Mouse (Mus musculus) ovary, postnatal 14 days (tissue): ENCODE results near the gene Hsp90ab1.

Experiments used
- DNase-seq: peaks from one replicate; pipeline ENCODE4 v3.0.0; 2022; ENCODE audit warnings: low spot score

Gene Hsp90ab1

DNA sequence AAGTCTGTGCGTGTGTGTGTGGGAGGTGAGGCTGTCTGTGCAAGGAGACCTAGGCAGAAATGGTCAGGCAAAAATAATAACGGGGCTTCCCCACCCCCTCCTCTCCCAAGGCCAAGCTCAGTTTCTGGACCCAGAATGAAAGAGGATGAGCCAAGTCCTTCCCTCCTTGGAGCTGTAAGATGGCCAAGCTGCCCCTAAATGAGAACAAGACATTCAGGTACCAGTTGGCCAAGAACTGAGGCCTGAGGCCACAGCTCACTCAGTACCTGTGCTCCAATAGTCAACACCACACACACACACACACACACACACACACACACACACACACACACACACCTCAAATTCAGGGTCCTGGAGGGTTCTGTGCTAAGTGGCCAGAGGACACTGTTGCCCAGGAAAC, 30.4 kb downstream of the Hsp90ab1 start:
- DNase-seq, result no peak

DNA sequence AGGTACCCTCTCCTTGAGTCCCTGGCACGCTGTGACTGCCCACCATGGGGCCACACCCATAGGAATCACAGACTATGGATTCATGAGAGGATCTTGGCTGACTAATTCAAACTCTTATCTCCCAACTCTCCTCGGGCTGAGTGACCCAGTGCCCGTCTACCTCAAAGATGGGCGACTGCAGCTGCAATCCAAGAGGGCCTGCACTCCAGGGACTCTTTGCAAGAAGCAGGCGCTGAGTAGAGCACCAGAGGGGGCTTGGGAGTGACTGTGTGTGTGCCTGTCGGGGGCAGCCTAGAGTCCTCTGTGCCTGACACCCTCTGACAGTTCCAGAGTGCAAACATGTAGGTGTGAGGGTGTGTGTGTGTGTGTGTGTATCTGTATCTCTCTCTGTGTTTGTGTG, 30.9 kb downstream of the Hsp90ab1 start:
- no peak for DNase-seq

DNA sequence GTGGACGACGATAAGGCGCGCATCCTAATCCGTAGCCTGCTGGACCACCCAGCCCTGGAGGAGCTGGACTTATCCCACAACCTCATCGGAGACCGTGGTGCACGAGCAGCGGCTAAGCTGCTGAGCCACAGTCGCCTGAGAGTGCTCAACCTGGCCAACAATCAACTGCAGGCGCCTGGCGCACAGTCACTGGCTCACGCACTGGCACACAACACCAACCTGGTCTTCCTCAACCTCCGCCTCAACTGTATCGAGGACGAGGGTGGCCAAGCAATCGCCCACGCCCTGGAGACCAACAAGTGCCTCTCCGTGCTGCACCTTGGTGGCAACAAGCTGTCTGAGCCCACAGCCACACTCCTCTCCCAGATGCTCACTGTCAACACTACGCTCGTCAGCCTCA, 33.4 kb downstream of the Hsp90ab1 start:
- DNase-seq, result no peak

DNA sequence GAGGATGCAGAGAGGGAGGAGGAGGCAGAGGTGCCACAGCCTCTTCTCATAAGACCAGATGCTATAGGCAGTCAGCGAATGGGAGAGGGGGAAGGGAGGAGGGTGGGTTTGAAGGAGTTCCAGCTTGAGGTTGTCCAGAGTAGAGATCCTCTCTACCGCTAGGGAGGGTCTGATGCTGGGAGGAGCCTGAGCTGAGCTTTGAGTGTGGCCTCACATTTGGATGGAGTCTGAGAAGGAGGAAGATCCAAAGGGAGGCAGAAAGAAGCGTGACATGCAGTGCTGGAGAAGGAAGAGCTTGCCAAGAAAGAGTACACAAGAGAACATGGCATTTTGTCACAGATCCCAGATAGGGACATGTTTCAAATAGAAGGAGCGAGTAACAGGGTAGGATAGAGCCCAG, 34.7 kb downstream of the Hsp90ab1 start:
- DNase-seq, result no peak

DNA sequence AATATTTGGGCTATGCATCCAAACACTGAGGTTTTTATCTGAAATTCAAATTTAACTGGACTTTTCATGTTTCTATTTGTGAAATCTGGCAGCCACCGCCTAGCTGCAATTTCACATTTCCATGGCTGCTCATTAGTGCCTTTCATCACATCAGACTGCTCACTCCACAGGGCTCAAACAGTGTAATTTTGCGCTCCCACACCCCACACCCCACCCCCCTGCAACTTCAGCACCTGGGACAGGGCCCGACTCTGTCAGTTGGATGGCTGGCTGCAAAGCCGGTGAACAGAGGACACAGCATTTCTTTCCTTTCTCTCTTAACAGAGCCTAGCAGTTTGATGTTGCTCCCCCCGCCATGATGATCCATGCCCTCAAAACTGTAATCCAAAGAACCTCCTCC, 36.8 kb downstream of the Hsp90ab1 start:
- no peak for DNase-seq

DNA sequence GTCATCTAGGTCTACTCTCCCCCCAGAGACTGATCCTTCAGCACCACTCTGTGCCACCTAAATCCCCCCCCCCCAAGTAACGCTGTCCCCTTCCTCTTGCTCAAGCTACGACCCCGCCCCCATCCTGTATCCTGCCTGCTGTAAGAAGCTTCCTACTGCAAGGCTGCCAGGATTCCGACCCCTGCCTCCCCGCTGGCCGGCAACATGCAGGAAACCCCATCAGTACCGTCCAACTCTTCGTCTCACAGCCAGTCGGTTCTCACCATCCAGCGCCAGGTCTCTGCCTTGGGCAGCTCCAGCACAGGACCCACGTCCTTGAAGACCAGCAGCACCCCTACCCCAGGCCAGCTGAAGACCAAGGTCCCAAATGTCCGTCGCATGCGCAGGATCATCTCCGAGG, 40.2 kb downstream of the Hsp90ab1 start:
- no peak for DNase-seq

DNA sequence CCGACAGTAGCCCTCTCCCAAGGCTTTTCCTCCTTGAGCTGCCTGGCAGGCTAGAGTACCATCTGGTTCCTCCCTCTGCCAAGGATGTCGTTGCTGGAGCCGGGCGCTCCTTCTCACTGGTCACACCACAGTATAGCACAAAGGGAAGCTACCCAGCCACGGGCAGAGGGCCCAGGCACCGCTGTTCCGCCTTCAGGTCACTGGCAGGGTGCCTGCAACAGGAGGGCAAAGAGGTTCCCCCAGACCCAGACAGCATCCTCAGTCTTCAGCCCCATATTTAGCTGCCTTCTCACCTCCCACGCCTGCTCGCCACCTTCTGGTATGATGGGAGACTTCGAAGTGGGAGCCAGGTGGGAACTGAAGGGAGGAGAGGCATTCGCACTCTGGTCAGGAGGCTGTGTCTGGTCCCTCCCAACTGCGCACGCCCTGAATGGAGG, 42.7 kb downstream of the Hsp90ab1 start:
- no peak for DNase-seq

DNA sequence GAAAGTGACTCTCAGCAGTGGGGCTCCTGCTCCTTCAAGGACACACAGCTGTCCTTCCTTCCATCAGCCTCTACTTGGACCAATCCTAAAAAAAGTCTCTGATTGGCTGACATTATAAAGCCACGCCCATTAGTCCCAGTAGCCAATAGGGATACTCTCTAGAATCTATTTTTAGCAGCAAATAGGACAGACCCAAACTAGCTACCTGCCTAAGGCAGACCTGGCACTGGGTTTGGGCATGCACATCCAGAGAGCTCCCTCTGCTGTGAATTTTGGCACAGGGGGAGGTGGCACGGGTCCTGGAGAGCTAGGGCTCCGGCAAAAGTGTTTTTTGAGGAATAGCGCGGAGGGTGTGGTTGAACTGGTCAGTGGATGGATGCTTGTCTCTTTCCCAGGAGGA, 46.5 kb downstream of the Hsp90ab1 start:
- no peak for DNase-seq

DNA sequence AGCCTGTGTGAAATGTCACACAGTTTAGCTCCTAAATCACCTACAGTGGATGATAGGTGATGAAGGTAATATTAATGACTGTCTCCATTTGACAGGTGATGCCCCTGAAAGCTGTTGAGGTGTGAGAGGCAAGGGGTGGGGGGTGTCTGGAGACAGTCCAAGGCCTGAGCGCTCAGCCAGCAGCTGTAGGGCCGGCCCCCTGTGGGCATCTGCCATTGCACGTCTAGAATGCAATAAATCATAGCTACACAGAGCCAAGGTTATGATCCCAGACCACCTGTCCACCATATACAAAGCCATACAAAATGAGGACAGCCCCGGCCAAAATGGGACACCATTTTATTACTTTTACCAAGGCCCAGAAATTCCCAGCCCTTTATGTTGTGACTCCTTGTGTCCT, 48.1 kb downstream of the Hsp90ab1 start:
- no peak for DNase-seq

DNA sequence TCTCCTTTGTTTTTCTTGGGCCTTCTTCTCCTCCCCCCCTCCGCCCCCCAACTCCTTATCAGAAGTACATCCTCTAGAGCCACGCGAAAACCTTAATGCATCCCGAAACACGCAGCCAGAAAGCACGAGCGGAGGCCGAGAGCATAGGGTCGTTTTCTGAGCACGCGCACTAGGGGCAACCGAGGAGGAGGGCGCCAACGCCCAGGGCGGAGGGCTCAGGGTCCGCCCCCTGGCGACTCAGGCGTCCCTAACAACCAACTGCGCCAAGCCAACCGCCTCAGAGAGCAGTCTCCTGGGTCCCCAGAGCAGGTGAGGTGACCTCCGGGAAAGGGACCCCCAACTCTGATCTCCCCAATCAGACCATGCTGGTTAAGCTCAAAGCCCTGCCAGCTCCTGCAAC, 49.8 kb downstream of the Hsp90ab1 start, which contains the start of gene Tcte1:
Gene Tcte1 (plus strand): TSS at position 172 of the 400 bp plus-strand sequence.
- no peak for DNase-seq

DNA sequence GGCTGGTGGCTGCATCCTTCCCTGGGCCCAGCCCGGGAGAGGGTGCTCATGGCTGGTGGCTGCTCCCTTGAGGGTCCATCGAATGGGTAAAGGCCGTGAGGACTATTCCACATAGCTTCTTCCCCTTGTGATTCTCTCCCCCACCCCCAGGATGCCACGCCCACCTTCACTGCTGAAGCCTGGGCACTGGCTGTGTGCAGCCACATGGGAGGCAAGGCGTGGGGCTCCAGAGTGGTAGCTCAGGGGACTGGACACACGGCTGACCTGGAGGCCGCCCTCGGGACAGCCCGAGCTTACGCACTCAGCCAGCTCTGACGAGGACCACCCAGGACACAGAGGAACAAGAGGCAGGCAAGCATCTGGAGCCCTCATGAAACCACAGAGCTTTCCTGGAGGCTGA, 52.9 kb downstream of the Hsp90ab1 start:
- DNase-seq, result no peak

DNA sequence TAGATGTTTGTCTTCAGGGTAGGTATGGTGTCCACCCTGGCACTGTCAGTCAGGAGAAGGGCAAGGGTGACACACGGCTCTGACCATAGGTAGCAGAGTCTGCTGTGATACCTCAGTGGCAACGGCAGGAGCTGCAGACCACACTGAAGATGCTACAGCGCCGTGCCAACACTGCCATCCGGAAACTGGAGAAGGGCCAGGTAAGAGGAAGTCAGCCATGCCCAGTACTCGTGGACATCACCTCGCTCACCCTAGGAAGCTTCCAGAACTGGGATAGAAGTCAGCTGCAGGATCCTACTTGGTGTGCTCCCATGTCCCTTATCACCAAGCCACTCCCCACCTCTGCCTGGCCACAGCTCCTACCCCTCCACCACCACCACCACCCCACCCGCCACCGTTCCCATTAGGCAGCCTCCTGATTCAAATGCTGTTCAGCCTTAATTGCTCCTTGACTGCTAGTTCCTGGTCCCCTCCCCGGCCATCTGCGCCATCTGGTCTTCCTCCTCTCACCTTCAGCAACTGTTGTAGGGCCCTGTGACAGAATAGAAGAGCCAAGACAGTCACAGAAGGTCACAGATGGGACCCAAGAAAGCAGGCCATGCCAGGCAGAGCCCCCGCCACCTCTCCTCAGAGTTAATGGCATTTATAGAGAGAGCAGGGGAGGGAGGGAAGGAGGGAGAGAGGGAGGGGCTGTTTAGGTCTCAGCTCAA, 54.1 kb downstream of the Hsp90ab1 start:
- DNase-seq, result no peak
